Mouse (Mus musculus) left cerebral cortex, postnatal 4 days (tissue): Measurements from ENCODE around the gene Cd320. TPM values are rescaled to one million over a fixed set of nuclear protein-coding genes. Genes with fewer than 3 reads are reported as not detected.
"Not testable (repeated sequence)": the region's sequence is repeated elsewhere in the genome, so short reads cannot be mapped to it uniquely, and the experiment has no call there.

Experiments
- DNase-seq: peaks from one replicate; pipeline ENCODE4 v3.0.0-alpha.2; 2022
- intact Hi-C: fragments of 180-260 bp; cut with DNase I; formaldehyde crosslinking; loops from one replicate; pipeline ENCODE4 v1.15.1; 2025
- total RNA-seq, 2 experiments: library from RNA; stranded (reverse); gene quantifications; 2 replicates each; pipeline ENCODE4 v1.2.3; 2021

The Cd320 gene
- 10 to 100 TPM; 21.6 to 25.4 TPM for total RNA-seq

DNA sequence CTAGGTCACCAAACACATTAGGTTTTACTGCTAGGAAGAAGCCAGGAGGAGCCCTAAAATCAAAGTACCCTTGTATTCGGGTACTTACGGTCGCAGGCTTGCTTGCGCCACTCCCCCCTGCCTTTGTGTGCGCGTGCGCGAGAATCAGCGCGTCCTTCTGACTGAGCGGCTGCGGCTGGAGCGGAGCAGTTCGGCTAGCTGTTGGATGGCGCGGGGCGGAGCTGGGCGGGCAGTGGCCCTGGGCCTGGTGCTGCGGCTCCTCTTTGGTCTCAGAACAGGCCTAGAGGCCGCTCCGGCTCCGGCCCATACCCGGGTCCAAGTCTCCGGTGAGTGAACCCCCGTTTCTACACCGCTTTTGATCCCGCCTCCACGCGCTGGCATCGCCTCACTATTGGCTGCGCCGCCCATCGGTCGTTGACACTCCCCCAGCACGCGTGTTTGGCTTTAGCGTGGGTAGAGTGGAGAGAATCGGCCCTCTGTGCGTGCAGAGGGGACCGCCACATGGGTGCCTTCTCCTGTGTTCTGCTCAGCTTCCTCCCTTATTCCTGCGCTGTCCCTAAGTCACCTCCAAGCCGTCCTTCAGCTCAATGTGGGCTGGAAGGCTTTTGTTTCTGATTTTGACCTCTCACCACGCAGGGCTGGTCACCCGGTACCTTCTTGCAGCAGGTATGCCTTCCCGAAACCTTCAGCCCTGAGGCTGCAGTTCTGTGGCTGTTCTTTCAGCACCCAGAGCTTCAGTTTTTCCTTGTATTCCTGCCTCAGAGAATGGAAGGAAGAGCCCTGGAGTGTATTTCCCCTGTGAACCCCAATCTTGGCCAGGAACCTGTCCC lies at the start of gene Cd320:
Gene Cd320, plus strand, starts transcription at position 126 of the 830 bp plus-strand sequence.
- intact Hi-C loops: no loop called here
- DNase-seq: peak; percentile 92

DNA sequence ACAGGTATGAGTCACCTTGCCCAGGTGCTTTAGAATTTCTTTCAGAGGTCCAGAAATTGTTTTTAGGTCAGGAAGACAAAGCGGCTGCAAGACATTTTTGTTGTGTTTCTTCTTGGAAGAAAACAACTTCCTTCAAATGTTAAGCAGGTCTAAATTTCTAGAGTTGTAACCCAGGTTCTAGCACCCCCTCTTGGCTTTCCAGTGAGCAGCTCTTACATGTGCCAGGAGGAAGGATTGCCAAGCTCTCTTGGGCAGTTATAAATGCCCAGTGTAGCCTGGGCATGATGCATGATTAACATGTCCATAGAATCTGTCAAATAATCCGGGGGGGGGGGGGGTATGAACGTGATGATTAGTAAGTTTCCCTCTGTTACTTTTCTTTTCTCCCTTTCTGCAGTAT lies 44.6 kb upstream of the Cd320 start:
- no peak for DNase-seq
- intact Hi-C loops: loop anchor here (10.0 kb wide), 1 partner anchor 364 kb away; the partner anchor contains the start of gene Actl9

DNA sequence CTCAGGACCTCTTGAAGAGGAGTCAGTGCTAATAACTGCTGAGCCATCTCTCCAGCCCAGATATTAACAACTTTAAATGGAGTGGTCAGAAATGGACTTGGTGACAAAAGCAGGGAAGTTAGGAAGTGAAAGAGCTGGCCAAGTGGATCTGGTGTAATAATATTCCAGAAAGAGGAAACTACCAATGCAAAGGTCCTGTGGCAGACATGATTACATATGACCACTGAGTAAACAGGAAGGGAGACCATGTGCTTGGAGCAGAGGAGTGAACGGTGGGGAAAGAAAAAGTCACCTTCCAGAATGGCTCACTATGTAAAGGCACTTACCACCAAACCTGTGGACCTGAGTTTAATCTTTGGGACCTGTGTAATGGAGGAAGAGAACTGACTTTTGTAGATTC lies 43.6 kb upstream of the Cd320 start:
- DNase-seq: no peak
- intact Hi-C loops: loop anchor here (10.0 kb wide), 1 partner anchor 364 kb away; the partner anchor contains the start of gene Actl9

DNA sequence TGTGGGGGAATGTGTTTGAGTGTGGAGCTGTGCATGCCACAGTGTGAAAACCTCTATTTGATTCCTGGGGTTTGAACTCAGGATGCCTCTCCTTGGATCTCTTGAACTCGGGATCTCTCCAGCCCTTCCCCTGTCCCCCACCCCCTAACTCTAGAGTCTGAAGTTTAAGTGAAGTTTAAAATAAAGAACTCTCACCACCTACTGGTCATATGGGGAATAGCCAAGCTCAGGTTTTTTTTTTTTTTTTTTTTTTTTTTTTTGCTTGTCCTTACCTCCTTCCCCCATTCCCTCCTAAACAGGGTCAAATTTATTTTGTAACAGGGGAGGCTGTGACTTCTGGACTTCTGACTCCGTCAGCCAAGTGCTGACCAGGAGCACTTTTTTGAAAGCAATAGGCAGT lies 40.7 kb upstream of the Cd320 start:
- intact Hi-C loops: loop anchor here (10.0 kb wide), 1 partner anchor 77 kb away; no protein-coding TSS in a partner anchor
- no peak for DNase-seq

DNA sequence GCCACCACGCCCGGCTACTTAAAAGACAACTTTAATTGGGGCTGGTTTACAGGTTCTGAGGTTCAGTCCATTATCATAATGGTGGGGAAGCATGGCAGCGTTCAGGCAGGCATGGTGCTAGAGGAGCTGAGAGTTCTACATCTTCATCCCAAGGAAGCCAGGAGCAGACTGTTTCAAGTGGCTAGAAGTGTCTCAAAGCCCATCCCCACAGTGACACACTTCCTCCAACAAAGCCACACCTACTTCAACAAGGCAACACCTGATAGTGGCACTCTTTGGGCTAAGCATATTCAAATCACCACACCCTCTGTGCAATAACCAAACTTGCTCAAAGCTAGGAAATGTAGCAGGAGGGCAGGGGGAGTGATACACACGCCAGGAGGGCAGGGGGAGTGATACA lies 38.7 kb upstream of the Cd320 start:
- no peak for DNase-seq
- intact Hi-C loops: loop anchor here (10.0 kb wide), 1 partner anchor 79 kb away; no protein-coding TSS in a partner anchor

DNA sequence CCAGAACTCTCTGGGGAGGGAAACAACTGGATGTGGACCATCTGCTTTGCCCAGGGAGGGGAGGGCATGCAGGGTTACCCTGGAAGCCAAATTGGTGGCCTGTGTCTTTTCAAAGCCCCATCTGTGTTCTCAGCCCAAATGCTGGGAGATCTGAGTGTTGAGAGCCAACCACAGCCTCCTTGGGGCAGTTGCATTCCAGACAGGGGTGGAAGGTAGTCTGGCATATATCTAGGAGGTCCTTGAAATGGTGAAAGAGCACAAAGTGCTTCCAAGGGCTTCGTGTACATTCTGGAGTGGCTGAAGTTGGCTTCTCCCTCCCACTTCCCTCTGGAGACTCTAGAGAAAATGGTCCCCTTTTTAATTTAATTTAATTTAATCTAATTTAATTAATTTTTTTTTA lies 38.1 kb upstream of the Cd320 start:
- intact Hi-C loops: loop anchor here (10.0 kb wide), 1 partner anchor 80 kb away; no protein-coding TSS in a partner anchor
- no peak for DNase-seq

DNA sequence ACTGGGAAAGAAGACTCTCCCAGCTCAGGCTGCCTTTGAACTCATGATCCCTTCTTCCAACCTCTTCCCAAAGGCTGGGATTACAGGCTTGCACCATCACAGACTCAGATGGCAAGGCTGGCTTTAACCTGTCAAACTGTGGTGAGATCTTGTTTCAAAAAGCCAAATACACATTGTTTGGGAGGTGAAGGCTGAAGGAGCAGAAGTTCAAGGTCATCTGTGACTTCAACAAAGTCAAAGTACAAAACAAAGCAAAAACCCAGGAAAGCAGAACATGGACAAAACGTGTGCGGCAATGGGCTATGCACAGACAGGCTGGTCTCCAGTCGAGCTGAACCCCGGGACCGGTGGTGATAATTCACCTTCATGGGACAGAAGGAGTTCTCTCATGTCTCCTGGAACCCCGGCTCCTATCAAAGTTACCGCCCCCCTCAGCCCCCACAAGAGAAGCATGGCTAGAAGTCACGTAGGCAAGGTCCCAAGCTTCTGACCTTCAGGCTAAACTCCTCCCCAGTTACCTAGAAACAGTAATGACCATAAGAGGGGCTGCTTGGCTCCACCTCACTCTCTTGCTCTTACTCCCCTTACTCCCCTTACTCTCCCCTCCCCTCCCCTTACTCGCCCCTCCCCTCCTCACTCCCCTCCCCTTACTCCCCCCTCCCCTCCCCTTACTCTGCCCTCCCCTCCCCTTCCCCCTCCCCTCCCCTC lies 35.6 kb upstream of the Cd320 start:
- intact Hi-C loops: loop anchor here (10.0 kb wide), 1 partner anchor 83 kb away; no protein-coding TSS in a partner anchor
- no peak for DNase-seq

DNA sequence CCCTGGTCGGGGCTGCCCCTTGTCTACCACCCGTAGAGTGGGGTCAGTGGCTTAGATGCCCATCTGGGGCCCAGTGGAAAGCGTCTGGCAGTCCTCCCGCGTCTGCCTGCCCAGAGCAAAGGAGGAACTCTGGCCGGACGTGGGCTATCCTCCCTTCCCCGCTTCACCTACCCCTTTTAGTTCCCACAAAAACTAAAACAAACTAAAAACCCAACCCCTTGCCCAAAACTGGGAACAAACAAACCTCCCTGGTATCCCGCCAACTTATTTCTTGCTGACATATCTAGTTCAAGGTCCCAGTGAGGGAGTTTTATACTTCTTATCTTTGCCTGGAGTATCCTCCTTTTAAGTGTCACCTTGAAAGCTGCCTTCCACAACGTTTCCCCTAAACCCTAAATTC lies 34.7 kb upstream of the Cd320 start:
- no peak for DNase-seq
- intact Hi-C loops: loop anchor here (10.0 kb wide), 1 partner anchor 83 kb away; no protein-coding TSS in a partner anchor

DNA sequence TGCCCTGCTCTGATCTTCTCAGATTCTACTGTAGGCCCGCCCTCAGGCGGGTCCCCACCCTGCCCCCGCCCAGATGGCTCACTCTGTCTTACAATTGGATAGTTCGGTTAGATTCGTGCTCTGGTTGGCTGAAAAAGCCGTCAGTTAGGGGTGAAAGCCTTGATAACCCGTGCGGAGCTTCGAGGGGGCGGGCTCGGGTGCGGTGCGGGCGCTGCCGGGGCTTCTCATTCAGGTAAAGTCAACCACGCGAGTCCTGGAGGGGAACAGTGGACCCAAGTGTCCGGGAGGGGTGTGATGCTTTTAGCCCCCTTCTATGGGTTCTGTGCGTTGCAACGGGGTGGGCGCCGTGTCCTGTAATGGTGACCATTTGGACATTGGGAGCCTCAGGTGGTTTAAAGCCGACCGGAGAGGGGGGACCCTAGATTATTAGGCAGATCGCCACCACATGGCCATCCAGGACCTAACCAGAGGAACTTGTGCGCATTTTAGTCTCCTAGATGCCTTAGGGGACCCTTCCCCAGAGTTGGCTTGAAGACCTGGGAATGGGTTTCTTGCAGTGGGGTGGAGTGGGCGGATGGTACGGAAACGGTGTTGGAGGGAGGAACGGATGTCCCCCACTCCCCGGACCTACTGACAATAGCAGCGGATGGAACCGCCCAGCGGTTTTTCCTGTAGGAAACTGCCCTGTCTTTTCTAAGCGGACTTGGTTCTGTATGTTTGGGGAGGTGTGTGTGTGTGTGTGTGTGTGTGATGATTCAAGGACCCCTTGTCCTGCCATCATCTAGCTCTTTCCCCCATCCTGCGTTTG lies 32.4 kb upstream of the Cd320 start, which contains the start of gene Kank3:
Gene Kank3, plus strand, starts transcription at position 186 of the 808 bp plus-strand sequence.
- intact Hi-C loops: no loop called here
- DNase-seq: peak; percentile 94

DNA sequence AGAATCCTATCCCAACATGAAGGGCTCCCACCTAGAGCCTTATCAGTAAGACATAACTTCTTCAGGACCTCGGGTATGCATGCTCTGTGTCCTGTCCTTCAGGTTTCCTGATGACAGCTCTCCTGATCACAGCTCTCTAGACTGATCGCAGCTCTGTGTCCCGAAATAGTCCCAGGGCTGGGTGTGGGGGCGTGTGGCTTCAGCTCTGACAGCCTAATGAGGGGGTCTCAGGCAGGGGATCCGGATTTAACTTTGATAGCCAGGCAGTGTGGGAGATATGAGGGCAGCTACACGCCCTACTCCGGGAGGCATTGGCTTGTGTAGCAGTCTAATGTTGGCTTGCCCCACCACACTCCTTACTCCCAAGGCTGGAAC lies 31.8 kb upstream of the Cd320 start:
- intact Hi-C loops: no loop called here
- DNase-seq: no peak

DNA sequence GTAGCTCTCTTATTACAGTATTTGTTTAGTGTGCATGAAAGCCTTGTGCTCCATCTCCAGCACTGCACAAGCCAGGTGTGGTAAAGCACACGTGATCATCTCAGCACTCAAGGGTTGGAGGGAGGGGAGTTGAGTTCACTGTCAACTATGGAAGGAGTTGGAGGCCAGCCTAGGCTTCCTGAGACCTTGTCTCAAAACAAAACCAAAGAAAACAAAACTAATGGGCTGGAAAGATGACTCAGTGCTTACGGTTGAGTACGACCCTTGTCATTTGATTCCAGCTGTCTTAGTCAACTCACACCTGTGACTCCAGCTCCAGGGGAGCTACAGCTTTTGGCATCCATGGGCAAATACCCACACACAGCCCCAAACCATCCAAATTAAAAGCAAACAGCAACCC lies 30.4 kb upstream of the Cd320 start:
- DNase-seq: no peak
- intact Hi-C loops: no loop called here

DNA sequence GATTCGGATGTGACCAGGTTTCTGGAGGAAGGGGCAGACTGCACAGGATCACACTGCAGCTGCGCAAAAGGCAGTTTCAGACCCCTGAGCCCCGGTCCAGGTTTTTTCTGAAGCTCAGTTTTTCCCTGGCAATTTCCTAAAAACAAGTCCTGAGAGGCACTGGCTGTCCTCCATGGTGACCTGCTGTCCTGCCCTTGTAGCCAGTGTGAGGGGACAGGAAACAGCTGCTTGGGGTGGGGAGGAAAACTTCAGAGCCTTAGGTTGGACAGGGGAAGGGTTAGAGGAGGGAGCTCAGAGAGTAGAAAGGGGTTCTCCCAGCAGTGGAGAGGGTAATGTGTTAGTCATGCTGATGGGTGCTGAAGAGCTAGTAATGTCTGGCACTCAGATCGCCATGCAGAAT lies 29.9 kb upstream of the Cd320 start:
- no peak for DNase-seq
- intact Hi-C loops: no loop called here

DNA sequence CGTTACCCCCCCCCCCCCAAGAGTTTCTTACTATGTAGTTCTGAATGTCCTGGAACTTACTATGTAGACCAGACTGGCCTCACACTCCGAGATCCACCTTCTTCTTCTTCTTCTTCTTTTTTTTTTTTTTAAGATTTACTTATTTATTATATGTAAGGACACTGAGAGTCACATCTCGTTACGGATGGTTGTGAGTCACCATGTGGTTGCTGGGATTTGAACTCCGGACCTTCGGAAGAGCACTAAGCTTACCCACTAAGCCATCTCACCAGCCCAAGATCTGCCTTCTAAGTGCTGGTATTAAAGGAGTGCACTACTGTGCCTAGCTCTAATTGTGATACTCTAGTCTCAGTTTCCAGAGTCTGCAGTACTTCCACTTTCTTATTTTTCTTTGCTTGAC lies 27.5 kb upstream of the Cd320 start:
- DNase-seq: no peak
- intact Hi-C loops: no loop called here

DNA sequence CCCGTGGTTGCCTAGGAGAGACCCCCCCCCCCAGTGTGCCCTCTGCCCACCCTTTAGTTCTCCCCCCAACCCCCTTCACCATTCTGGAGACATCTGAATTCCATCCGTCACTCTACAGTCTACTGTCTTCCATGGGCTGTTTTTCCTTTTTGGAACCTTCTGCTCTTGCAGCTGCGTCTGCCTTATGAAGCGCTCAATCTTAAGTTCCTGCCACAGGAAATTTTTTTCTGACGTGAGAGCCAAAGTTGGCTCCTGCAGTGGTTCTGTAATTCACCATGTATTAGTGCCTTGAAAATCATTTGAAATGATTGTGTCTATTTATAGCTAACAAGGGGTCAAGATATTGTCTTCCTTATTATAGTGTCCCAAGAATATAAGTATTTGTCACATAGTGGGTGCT lies 26.3 kb upstream of the Cd320 start:
- intact Hi-C loops: no loop called here

DNA sequence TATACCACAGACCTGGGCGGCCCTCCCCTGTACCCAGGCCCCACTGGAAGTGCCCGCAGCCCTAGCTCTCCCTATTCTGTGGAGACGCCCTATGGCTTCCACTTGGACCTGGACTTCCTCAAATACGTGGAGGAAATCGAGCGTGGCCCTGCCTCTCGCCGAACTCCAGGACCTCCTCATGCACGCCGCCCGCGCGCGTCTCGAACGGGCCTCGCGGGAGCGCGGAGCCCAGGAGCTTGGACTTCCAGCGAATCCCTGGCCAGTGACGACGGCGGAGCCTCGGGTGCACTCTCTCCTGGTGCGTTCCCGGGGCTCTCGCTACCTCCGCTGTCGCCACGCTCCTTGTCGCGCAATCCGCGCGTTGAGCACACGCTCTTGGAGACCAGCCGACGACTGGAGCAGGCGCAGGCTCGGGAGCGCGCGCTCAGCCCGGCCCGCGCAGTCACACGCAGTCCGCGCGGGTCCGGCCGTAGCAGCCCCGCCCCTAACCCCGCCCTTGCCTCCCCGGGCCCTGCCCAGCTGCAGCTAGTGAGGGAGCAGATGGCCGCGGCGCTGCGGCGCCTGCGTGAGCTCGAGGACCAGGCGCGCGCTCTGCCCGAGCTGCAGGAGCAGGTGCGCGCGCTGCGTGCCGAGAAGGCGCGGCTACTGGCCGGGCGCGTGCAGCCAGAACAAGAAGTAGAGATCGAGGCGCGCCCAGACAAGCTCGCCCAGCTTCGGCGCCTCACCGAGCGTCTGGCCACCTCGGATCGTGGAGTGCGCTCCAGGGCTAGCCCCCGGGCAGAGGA lies 25.5 kb upstream of the Cd320 start:
- intact Hi-C loops: no loop called here
- peak; percentile 98 for DNase-seq

More for the DNA sequence above, 26.3 kb upstream of the Cd320 start:
- no peak for DNase-seq

DNA sequence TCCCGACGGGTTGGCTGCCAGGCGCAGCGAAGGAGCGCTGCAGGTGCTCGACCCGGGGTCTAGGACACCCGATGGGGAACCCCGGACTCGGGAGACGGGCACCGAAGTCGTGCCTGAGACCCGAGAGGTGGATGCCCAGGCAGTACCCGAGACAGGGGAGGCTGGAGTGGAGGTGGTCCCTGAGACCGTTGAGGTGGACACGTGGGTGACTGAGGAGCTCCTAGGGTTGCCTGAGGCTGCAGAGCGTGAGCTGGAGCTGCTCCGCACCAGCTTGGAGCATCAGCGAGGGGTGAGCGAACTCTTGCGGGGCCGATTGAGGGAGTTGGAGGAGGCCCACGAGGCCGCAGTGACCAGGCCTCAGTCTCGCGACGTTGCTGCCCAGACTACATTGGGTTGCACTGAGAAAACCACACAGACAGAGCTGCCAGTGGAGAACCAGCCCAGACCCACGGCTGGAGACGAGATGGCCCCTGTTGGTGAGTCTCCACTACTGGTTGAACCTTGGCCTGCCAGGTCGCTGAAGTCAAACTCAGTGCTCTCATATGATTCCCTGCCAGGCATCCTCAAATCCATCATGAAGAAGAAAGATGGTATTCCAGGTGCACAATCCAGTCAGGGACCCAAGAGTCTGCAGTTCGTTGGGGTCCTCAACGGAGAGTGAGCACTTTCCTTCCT lies 24.8 kb upstream of the Cd320 start:
- no peak for DNase-seq
- intact Hi-C loops: no loop called here

DNA sequence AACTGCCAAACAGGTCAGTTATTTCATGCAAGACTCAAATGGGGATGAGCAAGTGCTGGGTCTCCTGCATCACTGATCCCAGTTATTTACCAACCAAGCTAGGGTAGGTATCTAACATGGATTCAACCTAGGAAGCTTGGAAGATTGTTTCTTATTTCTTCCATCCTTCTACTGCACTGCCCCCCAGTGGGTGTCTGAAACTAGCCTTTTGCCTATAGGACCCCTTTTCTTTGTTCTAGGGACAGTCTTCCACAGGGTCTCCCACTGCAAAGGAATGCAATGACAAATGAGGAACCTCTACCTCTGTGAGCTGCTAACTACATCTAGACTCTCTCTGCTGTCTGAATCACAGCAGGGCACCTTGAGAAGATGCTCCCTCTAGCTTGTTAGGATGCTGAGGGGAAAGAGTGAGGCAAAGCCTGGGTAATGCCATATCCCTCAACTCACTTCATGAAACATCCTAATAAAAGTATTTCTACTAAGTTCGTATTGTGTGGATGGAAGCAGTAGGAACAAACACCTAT lies 20.4 kb upstream of the Cd320 start:
- intact Hi-C loops: no loop called here
- no peak for DNase-seq

DNA sequence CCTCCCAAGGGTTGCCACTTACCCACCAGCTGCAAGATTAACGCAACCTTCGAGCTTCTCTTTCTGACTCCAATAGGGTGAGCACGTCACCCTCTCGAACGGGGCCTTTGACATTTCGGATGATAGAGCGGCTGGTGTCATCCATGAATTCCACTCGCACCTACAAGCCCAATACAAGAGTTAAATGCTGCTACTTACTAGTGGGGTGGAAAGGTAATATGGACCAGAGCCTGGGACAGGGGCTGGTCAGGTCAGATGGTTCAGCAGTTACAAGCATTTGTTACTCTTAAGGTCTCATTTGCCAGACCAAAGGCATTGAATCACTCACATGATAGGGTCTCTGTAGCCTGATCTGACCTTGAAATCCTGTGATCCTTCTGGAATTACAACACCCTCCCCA lies 19.7 kb upstream of the Cd320 start:
- intact Hi-C loops, DNase-seq: not testable (repeated sequence)
